Mouse (Mus musculus) heart, adult 9 months (tissue): Measurements from ENCODE around the gene Galnt10.
A peak's percentile ranks its signal among the peaks of the same experiment; 100 is the strongest.

Experiments used
- DNase-seq, 2 experiments: peaks; one replicate each; pipeline ENCODE4 v3.0.0; 2022; ENCODE audit warnings: low spot score in 2 of 2

Gene Galnt10

DNA sequence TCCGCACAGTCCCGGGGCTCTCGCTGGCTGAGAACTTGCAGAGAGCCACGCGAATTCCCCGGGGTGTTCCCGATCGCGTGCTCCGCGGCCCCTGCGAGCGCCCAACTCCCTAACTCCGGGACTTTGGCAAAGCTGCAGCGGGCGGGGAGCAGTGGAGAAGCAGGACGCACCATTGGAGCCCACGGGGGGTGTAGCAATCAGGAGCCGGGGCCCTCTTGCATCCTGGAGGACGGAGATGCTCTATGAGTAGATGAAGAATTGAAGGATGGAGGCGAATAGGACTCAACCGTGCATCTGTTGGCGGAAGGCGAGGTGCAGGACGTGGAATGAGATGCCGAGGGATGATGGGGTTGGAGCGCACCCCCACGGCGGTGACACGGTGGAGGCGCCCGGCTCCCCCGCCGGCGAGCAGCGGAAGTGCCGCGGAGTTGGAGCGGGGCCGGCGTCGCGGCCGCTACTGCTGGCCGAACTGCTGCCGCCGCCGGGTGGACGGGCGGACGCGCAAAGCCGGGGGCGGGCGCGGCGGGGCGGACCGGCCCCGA, at the start of gene Galnt10:
Gene Galnt10 (plus strand): TSS at position 425 of the 542 bp plus-strand sequence.
- DNase-seq: peak; percentile 88 to 91

DNA sequence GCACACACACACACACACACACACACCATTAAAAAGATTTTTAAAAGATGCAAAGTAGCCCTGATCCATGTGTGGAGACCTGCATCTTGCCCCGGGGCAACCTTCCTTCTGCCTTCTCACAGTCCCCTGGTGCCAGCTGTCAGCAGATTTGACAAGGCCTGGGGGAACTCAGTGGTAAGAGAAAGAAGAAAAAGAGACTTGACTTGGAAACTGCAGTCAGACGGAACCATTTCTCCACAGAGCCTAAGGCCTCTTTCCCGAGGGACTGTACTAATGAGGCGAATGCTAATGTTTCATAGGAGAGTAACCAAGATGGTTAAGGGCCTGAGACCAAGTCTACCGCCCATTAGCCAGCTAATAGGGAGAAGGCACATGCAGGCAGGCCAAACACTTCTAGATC, 49.3 kb upstream of the Galnt10 start:
- DNase-seq: no peak

GRCm38 (mm10) chr11:57598161-57598560, 47.1 kb upstream of the Galnt10 start:
- peak; percentile 16 to 34 for DNase-seq

DNA sequence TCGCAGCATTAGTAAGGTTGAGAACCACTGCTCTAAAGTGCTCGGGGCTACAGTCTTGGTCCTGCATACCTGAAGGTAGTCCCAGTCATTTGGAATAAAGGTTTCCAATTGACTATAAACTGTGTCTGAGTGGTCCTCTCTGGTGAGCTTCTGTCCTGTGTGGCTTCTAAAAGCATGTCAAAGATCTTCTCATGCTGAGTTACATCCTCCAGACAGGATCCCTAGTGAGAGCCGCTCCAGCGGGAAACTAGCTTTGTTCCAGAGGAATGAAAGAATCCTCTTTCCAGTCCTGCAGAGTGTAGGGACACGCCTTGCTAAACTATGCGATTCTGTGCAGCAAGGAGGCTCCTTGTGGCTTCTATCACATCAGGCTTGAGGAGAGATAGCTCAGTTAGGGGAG, 45.9 kb upstream of the Galnt10 start:
- no peak for DNase-seq

DNA sequence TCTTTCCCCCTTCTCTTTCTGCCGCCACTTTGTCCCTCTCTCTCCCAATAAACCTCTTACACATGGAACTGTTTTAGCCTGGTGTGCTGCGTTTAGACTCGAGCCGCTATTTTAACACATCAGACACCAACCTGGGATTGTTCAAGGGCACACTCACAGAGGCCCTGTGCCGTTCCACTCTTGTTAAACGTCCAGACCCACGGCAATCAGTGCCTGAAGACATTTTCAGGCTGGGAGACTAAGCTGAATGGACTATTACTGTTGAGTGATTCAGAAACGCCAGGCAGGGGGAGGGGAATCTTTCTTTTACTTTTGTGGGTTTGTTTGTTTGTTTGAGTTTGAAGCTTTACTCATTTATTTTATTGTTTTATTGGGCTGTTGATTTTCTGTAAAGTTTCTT, 45.1 kb upstream of the Galnt10 start:
- no peak for DNase-seq

GRCm38 (mm10) chr11:57600621-57601121, 44.6 kb upstream of the Galnt10 start:
- peak; percentile 18 to 32 for DNase-seq

- DNase-seq: peak; percentile 15 to 21
Observed at GRCm38 (mm10) chr11:57601806-57602455, 43.3 kb upstream of the Galnt10 start.

GRCm38 (mm10) chr11:57605086-57605485, 40.2 kb upstream of the Galnt10 start:
- no peak for DNase-seq

- DNase-seq: no peak
Observed at GRCm38 (mm10) chr11:57605660-57606059, 39.6 kb upstream of the Galnt10 start.

DNA sequence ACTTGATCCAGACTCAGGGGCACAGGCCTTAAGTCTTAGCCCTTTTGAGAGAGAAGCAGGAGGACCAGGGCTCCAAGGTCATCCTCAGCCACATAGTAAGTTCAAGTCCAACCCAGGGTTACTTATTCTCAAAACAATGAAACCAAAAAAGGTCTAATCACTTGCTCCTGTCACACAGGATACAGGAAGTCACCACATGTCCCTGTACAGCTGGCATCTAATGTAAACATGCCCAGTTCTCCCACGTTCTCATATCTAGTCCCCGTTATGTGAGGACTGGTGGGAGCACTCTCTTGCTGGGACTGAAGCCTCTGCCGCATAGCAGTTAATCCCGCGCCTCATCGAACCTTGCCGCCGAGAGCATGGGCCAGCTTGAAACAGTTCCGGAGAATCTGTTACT, 30.7 kb upstream of the Galnt10 start:
- no peak for DNase-seq

GRCm38 (mm10) chr11:57615286-57615685, 30.0 kb upstream of the Galnt10 start:
- DNase-seq: no peak

DNA sequence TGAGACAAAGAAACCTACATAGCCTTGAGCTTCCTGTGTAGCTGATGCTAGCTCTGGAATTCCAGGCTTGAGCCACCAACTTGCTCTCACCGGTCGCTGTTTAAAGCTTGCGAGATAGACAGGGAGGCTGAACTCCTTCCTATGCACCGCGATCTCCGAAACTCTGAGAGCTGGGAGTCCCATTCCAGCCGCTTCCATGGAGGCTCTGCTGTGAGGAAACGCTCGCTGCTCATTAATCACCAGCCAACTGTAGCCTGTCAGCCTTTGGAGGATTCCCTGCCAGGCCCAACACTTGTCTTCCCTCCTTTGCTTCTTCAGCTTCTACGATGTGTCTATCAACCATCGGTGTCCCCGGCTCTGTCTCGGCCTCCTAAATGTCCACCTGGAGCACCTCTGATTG, 29.4 kb upstream of the Galnt10 start:
- DNase-seq: no peak

- DNase-seq: peak; percentile 36 to 55
Observed at GRCm38 (mm10) chr11:57617526-57618264, 27.5 kb upstream of the Galnt10 start.

DNA sequence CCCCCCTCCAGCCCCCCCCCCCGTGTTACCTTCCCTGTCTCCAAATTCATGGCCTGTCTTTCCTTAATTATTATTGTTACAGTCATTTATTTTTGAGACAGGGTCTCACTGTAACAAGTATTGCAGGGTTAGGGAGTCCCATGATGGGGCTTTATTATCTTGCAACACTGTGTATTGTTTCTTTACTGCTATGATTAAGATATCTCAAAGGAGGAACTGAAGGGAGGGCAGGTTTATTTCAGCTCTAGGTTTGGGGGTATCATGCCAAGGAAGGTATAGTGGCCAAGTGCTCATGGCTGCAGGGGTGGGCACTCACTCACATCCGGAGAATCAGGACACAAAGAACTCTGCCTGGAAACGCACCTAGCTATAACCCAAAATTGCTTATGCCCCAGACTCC, 23.8 kb upstream of the Galnt10 start:
- no peak for DNase-seq

- DNase-seq: no peak
Observed at GRCm38 (mm10) chr11:57621876-57622275, 23.4 kb upstream of the Galnt10 start.

DNA sequence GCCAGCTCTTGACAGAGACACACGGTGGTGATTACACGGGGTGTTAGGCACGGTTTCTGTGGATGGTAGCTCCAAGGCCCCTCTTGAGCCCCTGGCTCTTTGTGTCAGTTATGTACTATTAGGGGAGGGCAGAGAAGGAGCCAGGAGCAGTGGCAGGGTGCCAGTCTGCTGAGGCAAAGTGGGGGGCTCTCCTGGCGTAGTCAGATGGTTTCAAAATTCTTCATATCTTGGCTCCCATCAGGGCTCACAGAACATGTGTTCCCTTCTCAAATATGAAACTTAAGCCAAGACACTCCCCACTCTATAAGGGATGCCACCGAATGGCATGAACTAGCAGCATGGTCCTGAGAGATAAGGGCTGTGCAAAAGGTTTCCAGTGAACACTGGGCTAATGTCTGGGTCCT, 20.8 kb upstream of the Galnt10 start:
- DNase-seq: no peak

- DNase-seq: no peak
Observed at GRCm38 (mm10) chr11:57625465-57625864, 19.8 kb upstream of the Galnt10 start.

- peak in 1 of 2 experiments; percentile 19 for DNase-seq
Observed at GRCm38 (mm10) chr11:57627086-57627735, 18.0 kb upstream of the Galnt10 start.

- no peak for DNase-seq
Observed at GRCm38 (mm10) chr11:57631805-57632485, 13.3 kb upstream of the Galnt10 start.

DNA sequence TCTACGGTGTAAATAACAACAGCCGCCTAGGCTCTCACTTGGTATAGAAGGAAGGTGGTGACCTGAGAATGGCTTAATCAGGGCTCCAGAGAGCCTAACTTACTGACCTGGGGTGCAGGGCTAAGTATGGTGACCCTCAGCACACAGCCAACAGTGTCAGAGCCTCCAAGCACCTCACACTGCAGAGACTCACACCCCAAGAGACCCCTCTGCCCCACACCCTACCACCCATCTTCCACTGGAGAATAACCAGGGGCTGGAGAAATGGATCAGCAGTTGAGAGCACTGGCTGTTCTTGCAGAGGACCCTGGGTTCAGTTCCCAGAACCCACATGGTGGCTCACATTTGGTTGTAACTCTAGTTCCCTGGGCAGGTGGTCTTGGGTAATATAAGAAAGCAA, 12.2 kb upstream of the Galnt10 start:
- DNase-seq: no peak

GRCm38 (mm10) chr11:57633975-57634585, 11.2 kb upstream of the Galnt10 start:
- no peak for DNase-seq
